Mouse (Mus musculus) CH12.LX (cell line): ENCODE measurements at regions not wholly inside any gene's neighbourhood (a gene's known extent, or its start where the extent isn't known, plus 50 kb on each side); places are given as distances from the start of the nearest gene placed in this dataset.

Experiments used
- DNase-seq: peaks from one replicate; pipeline ENCODE4 v3.0.0-alpha.2; 2013; ENCODE audit errors: extremely low read depth
- H3K27ac ChIP-seq: 2 replicates; pipeline ENCODE4 v1.5.1; 2012; ENCODE audit warnings: low read depth, mild to moderate bottlenecking, control low read depth, moderate library complexity; ENCODE audit not compliant: insufficient read depth
- H3K27me3 ChIP-seq: replicated peaks from 2 replicates; pipeline ENCODE3; 2012; ENCODE audit warnings: inconsistent platforms
- H3K36me3 ChIP-seq, 2 experiments: replicated peaks in 1 of 2; 2 replicates each; pipeline versions ENCODE3 to v1.6.1; 2012; ENCODE audit warnings: inconsistent platforms in 1 of 2, low read length in 1 of 2, mild to moderate bottlenecking in 1 of 2, mixed read lengths in 1 of 2, moderate library complexity in 1 of 2; ENCODE audit not compliant: control insufficient read depth in 1 of 2, insufficient read depth in 1 of 2
- H3K4me1 ChIP-seq, 2 experiments: 2 replicates each; pipeline ENCODE4 v1.6.1; 2012; ENCODE audit warnings: inconsistent platforms in 1 of 2, moderate library complexity in 1 of 2; ENCODE audit not compliant: insufficient read depth in 2 of 2, control insufficient read depth in 1 of 2
- H3K4me2 ChIP-seq: 2 replicates; pipeline ENCODE4 v1.6.1; 2012; ENCODE audit warnings: low read depth, mild to moderate bottlenecking, control low read depth; ENCODE audit not compliant: poor library complexity, insufficient read depth, severe bottlenecking
- H3K4me3 ChIP-seq, 3 experiments: fragments of 150-350 bp in 1 of 3; sonication (generic) in 1 of 3; replicated peaks in 1 of 3; 2 replicates each; pipeline versions ENCODE3 to v1.5.1; 2011 to 2012; ENCODE audit warnings: low read depth in 2 of 3, low read length in 2 of 3, mild to moderate bottlenecking in 2 of 3, moderate library complexity in 2 of 3, control low read depth in 1 of 3, improper control_type of control experiment in 1 of 3, inconsistent platforms in 1 of 3, mixed read lengths in 1 of 3; ENCODE audit not compliant: poor library complexity in 1 of 3
- H3K79me2 ChIP-seq: replicated peaks from 2 replicates; pipeline ENCODE4 v1.6.1; 2012; ENCODE audit warnings: mild to moderate bottlenecking, moderate library complexity; ENCODE audit not compliant: control insufficient read depth, poor library complexity, insufficient read depth, severe bottlenecking; ENCODE audit errors: extremely low read depth
- H3K9ac ChIP-seq: 2 replicates; pipeline ENCODE4 v1.6.1; 2012; ENCODE audit warnings: low read depth, mild to moderate bottlenecking, control low read depth, moderate library complexity; ENCODE audit not compliant: insufficient read depth
- H3K9me3 ChIP-seq: replicated peaks from 2 replicates; pipeline ENCODE3; 2012; ENCODE audit warnings: low read length, inconsistent platforms, mixed read lengths
- CHD1 ChIP-seq: IDR thresholded peaks from 2 replicates; pipeline ENCODE4 v1.6.1; 2012; ENCODE audit warnings: low read depth, low read length, improper control_type of control experiment, inconsistent platforms
- EP300 ChIP-seq: IDR thresholded peaks from 2 replicates; pipeline ENCODE4 v1.6.1; 2011; ENCODE audit warnings: low read length, improper control_type of control experiment
- GABPA ChIP-seq: IDR thresholded peaks from 2 replicates; pipeline ENCODE4 v1.6.1; 2012; ENCODE audit warnings: low read depth, low read length, improper control_type of control experiment, inconsistent platforms; ENCODE audit not compliant: insufficient replicate concordance
- HCFC1 ChIP-seq: IDR thresholded peaks from 2 replicates; pipeline ENCODE4 v1.6.1; 2012; ENCODE audit warnings: low read depth, mild to moderate bottlenecking, inconsistent platforms, low read length, improper control_type of control experiment
- IRF4 ChIP-seq: IDR thresholded peaks from 2 replicates; pipeline ENCODE4 v1.6.1; 2014; ENCODE audit warnings: low read depth, mild to moderate bottlenecking, inconsistent platforms, low read length, improper control_type of control experiment
- JUND ChIP-seq: conservative IDR thresholded peaks from 2 replicates; pipeline ENCODE4 v1.6.1; 2011; ENCODE audit warnings: low read depth, low read length, improper control_type of control experiment
- KAT2A ChIP-seq: IDR thresholded peaks from 2 replicates; pipeline ENCODE4 v1.6.1; 2012; ENCODE audit warnings: low read length, improper control_type of control experiment, inconsistent platforms; ENCODE audit not compliant: insufficient replicate concordance
- MAFK ChIP-seq: IDR thresholded peaks from 2 replicates; pipeline ENCODE4 v1.6.1; 2011; ENCODE audit warnings: low read length, improper control_type of control experiment; ENCODE audit not compliant: insufficient replicate concordance
- MAX ChIP-seq: IDR thresholded peaks from 2 replicates; pipeline ENCODE4 v1.6.1; 2011; ENCODE audit warnings: low read length, improper control_type of control experiment
- MXI1 ChIP-seq: IDR thresholded peaks from 2 replicates; pipeline ENCODE4 v1.6.1; 2011; ENCODE audit warnings: mild to moderate bottlenecking, low read depth, low read length, improper control_type of control experiment
- MYC ChIP-seq: IDR thresholded peaks from 2 replicates; pipeline ENCODE4 v1.6.1; 2011; ENCODE audit warnings: low read depth, mild to moderate bottlenecking, improper control_type of control experiment, low read length
- NELFE ChIP-seq: IDR thresholded peaks from 2 replicates; pipeline ENCODE4 v1.6.1; 2011; ENCODE audit warnings: low read depth, low read length, improper control_type of control experiment
- PAX5 ChIP-seq: IDR thresholded peaks from 2 replicates; pipeline ENCODE4 v1.6.1; 2012; ENCODE audit warnings: low read length, inconsistent platforms, mixed read lengths
- POLR2A ChIP-seq: IDR thresholded peaks from 2 replicates; pipeline ENCODE4 v1.6.1; 2011; ENCODE audit warnings: low read depth, mild to moderate bottlenecking, improper control_type of control experiment, low read length
- POLR2AphosphoS2 ChIP-seq: IDR thresholded peaks from 2 replicates; pipeline ENCODE4 v1.6.1; 2011; ENCODE audit warnings: low read depth, low read length, improper control_type of control experiment
- TBP ChIP-seq: conservative IDR thresholded peaks from 2 replicates; pipeline ENCODE4 v1.6.1; 2011; ENCODE audit warnings: low read depth, low read length, improper control_type of control experiment
- TCF12 ChIP-seq: IDR thresholded peaks from 2 replicates; pipeline ENCODE4 v1.6.1; 2014; ENCODE audit warnings: low read depth, mild to moderate bottlenecking, inconsistent platforms, low read length, improper control_type of control experiment
- UBTF ChIP-seq: IDR thresholded peaks from 2 replicates; pipeline ENCODE4 v1.6.1; 2012; ENCODE audit warnings: low read depth, mild to moderate bottlenecking, inconsistent platforms, low read length, improper control_type of control experiment, moderate library complexity
- USF1 ChIP-seq: IDR thresholded peaks from 2 replicates; pipeline ENCODE4 v1.6.1; 2014; ENCODE audit warnings: low read depth, mild to moderate bottlenecking, inconsistent platforms, low read length, improper control_type of control experiment
- USF2 ChIP-seq: conservative IDR thresholded peaks from 2 replicates; pipeline ENCODE4 v1.6.1; 2011; ENCODE audit warnings: low read depth, low read length, improper control_type of control experiment
- ZC3H11A ChIP-seq: IDR thresholded peaks from 2 replicates; pipeline ENCODE4 v1.6.1; 2012; ENCODE audit warnings: low read depth, mild to moderate bottlenecking, inconsistent platforms, low read length, improper control_type of control experiment
- ZKSCAN1 ChIP-seq: IDR thresholded peaks from 2 replicates; pipeline ENCODE4 v1.6.1; 2012; ENCODE audit warnings: low read depth, inconsistent platforms, low read length, improper control_type of control experiment, borderline replicate concordance
- ZNF384 ChIP-seq: IDR thresholded peaks from 2 replicates; pipeline ENCODE4 v1.6.1; 2012; ENCODE audit warnings: low read depth, low read length, improper control_type of control experiment, inconsistent platforms
- dilution Hi-C: fragments of 300-500 bp; cut with MboI; formaldehyde crosslinking; loops from 2 replicates; pipeline ENCODE4 v1.14.3; 2020; ENCODE audit warnings: low sequenced_read_pairs; ENCODE audit not compliant: extremely low pct_unique_long_range_greater_than_20kb, extremely low pct_ligation_motif_present
- in situ Hi-C: fragments of 300-500 bp; cut with MboI; formaldehyde crosslinking; loops from 3 replicates; pipeline ENCODE4 v1.14.3; 2019; ENCODE audit warnings: low sequenced_read_pairs, low pct_ligation_motif_present, low pct_unique_long_range_greater_than_20kb, mixed read lengths

GRCm38 (mm10) chr13:97646021-97646385, 114.4 kb downstream of the Gm10260 start:
- H3K4me2 ChIP-seq = no peak overlapping the region
- no peaks in the 10 kb centered on the region for H3K4me1 ChIP-seq
- dilution Hi-C loops (no loop called here), in situ Hi-C loops (loop anchor here (25.0 kb wide), 1 partner anchor 291 kb away; no protein-coding TSS in a partner anchor)
- no peaks in the 10 kb centered on the region for H3K27me3 ChIP-seq
- H3K9ac ChIP-seq = no peak overlapping the region
- no peak for TF ChIP-seq JUND
- TF ChIP-seq USF2 = no peak
- no peak for TF ChIP-seq MXI1
- no peak for TF ChIP-seq MYC
- no peak for TF ChIP-seq ZNF384
- TF ChIP-seq NELFE = no peak
- no peak for TF ChIP-seq ZKSCAN1
- TF ChIP-seq USF1 = no peak
- no peak for TF ChIP-seq POLR2AphosphoS2
- no peak for TF ChIP-seq PAX5
- no peak for TF ChIP-seq HCFC1
- no peak for TF ChIP-seq TCF12
- TF ChIP-seq TBP = no peak
- no peak overlapping the region for H3K27ac ChIP-seq
- no peak overlapping the region for H3K4me3 ChIP-seq
- no peaks in the 10 kb centered on the region for H3K79me2 ChIP-seq
- DNase-seq = no peak
- no peaks in the 10 kb centered on the region for H3K36me3 ChIP-seq
- H3K9me3 ChIP-seq = peaks cover 41% of the 10 kb centered on the region

- no peak overlapping the region for H3K4me2 ChIP-seq
- no peak for DNase-seq
- dilution Hi-C loops = no loop called here
- H3K79me2 ChIP-seq = no peaks in the 10 kb centered on the region
- no peak overlapping the region for H3K4me3 ChIP-seq
- H3K4me1 ChIP-seq = no peaks in the 10 kb centered on the region
- no peak overlapping the region for H3K9ac ChIP-seq
- H3K9me3 ChIP-seq = peaks cover 35% of the 10 kb centered on the region
- H3K27ac ChIP-seq = no peak overlapping the region
- TF ChIP-seq MAX (no peak), KAT2A (no peak), NELFE (no peak), MAFK (no peak), TBP (no peak), GABPA (no peak), POLR2A (no peak), POLR2AphosphoS2 (no peak), IRF4 (no peak), ZKSCAN1 (no peak), HCFC1 (no peak), CHD1 (no peak), PAX5 (no peak), UBTF (no peak), EP300 (no peak), ZC3H11A (no peak)
- H3K27me3 ChIP-seq = no peaks in the 10 kb centered on the region
- in situ Hi-C loops = loop anchor here (25.0 kb wide), 1 partner anchor 292 kb away; no protein-coding TSS in a partner anchor
- H3K36me3 ChIP-seq = no peaks in the 10 kb centered on the region
These were observed 115.1 kb downstream of the Gm10260 start for GRCm38 (mm10) chr13:97645107-97646020.
